Comparison of ENCODE assay signal across 16 mouse cellular contexts in the genomic region with DNA sequence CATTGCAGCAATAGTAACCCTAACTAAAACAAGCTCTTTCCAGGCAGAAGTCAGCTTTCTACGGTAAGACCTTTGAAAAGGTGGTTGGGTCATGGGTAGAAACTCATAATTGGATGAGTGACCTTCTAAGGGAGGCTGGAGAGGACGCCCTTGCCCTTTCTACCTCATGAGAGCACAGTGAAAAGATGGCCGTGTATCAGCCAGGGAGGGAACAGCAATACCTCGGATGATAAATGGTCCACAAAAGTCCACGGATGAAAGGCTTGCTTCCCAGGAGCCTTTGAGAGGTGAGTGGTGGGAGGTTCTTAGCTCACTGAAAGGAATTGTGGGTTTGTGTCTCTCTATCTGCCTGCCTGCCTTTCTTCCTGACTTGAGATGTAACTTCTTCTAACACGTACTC.
"Had no signal": no experiment of that assay in that cellular context is flagged by ENCODE, and none has a peak within 500 bp of the region (broad histone marks: within the 10 kb centered on the region; RNA-seq: fewer than 3 reads in every experiment).

No protein-coding gene starts in this region.

- H3K4me3 ChIP-seq: lung, embryonic 15.5 days; megakaryocyte, embryonic 14.5 days; midbrain, embryonic 13.5 days; midbrain, embryonic 15.5 days; neural tube, embryonic 12.5 days; stomach, embryonic 15.5 days had no signal

- H3K9ac ChIP-seq: lung, embryonic 15.5 days; midbrain, embryonic 13.5 days; midbrain, embryonic 15.5 days; neural tube, embryonic 12.5 days; stomach, embryonic 15.5 days had no signal

- H3K4me2 ChIP-seq: lung, embryonic 15.5 days; midbrain, embryonic 11.5 days; midbrain, embryonic 13.5 days; midbrain, embryonic 15.5 days; neural tube, embryonic 12.5 days; stomach, embryonic 15.5 days had no signal

- H3K9me3 ChIP-seq: lung, embryonic 15.5 days; megakaryocyte, embryonic 14.5 days; midbrain, embryonic 13.5 days; midbrain, embryonic 15.5 days; neural tube, embryonic 12.5 days; stomach, embryonic 15.5 days had no signal

- DNase-seq: lung, adult 2 months; lung, postnatal 14 days; lung, postnatal 36 days; right cerebral cortex, postnatal 14 days; thymus, adult 18-20 months; thymus, postnatal 14 days; thymus, postnatal 36 days had no signal

- H3K36me3 ChIP-seq: lung, embryonic 15.5 days; midbrain, embryonic 15.5 days; neural tube, embryonic 12.5 days; stomach, embryonic 15.5 days had no signal

- ATAC-seq: lung, postnatal 0 days; midbrain, embryonic 13.5 days; midbrain, embryonic 15.5 days had no signal

- H3K4me1 ChIP-seq: midbrain, embryonic 13.5 days; midbrain, embryonic 15.5 days; neural tube, embryonic 12.5 days had no signal

- H3K27ac ChIP-seq: lung, embryonic 15.5 days; macrophage; midbrain, embryonic 13.5 days; midbrain, embryonic 15.5 days; neural tube, embryonic 12.5 days; stomach, embryonic 15.5 days had no signal

- H3K27me3 ChIP-seq: lung, embryonic 15.5 days; midbrain, embryonic 13.5 days; midbrain, embryonic 15.5 days; neural tube, embryonic 12.5 days; stomach, embryonic 15.5 days had no signal
